Mouse (Mus musculus): ENCODE measurements around the gene Kdm2b. TPM values are rescaled to one million over a fixed set of nuclear protein-coding genes. Genes with fewer than 3 reads are reported as not detected.

The Kdm2b gene
- polyA plus RNA-seq (2012; rRNA removed), result 27.5 and 29.4 TPM in 2 replicates

- Histone ChIP-seq H3K4me3 (replicated peaks; ENCODE audit: insufficient read depth, low read depth, low read length) (peak within 1 kb of the TSS; percentile 99), H3K27ac (ENCODE audit: insufficient read depth, low read length) (peak within 1 kb of the TSS; percentile 73), H3K4me1 (ENCODE audit: control insufficient read depth, insufficient read depth, low read length) (peaks cover 11% of the 10 kb centered on the region), H3K27me3 (ENCODE audit: control insufficient read depth, insufficient read depth, low read length) (no peaks in the 10 kb centered on the region)
- peak; percentile 56 to 57 for DNase-seq
- 4% methylated on average over 15 of the region's 15 CpGs for WGBS
- no peak for TF ChIP-seq POLR2A (IDR thresholded peaks at IDR 0.05; ENCODE audit: borderline replicate concordance, insufficient read depth, low read length)
- no peak for TF ChIP-seq CTCF (IDR thresholded peaks at IDR 0.05; ENCODE audit: borderline replicate concordance, insufficient read depth, low read depth, low read length)
Measured at GRCm38 (mm10) chr5:122989551-122990330, at the start of gene Kdm2b. Gene Kdm2b, minus strand, starts transcription at chr5:122989823.

- peak in 1 of 2 experiments; percentile 25 for DNase-seq
- H3K4me1 ChIP-seq (ENCODE audit: control insufficient read depth, insufficient read depth, low read length), result peaks cover 4% of the 10 kb centered on the region
- H3K27me3 ChIP-seq (ENCODE audit: control insufficient read depth, insufficient read depth, low read length), result no peaks in the 10 kb centered on the region
- H3K4me3 ChIP-seq (replicated peaks; ENCODE audit: insufficient read depth, low read depth, low read length), result peak overlapping the region; percentile 13
- TF ChIP-seq CTCF (IDR thresholded peaks at IDR 0.05; ENCODE audit: borderline replicate concordance, insufficient read depth, low read depth, low read length) (no peak), POLR2A (IDR thresholded peaks at IDR 0.05; ENCODE audit: borderline replicate concordance, insufficient read depth, low read length) (no peak)
- no peak overlapping the region for H3K27ac ChIP-seq (ENCODE audit: insufficient read depth, low read length)
- 13% methylated on average over 25 of the region's 25 CpGs for WGBS
Measured at GRCm38 (mm10) chr5:123039120-123039752, 49.6 kb upstream of the Kdm2b start.

- 79% methylated on average over 5 of the region's 5 CpGs for WGBS
- Histone ChIP-seq H3K4me1 (ENCODE audit: control insufficient read depth, insufficient read depth, low read length) (peaks cover 4% of the 10 kb centered on the region), H3K27me3 (ENCODE audit: control insufficient read depth, insufficient read depth, low read length) (no peaks in the 10 kb centered on the region), H3K27ac (ENCODE audit: insufficient read depth, low read length) (no peak overlapping the region), H3K4me3 (replicated peaks; ENCODE audit: insufficient read depth, low read depth, low read length) (no peak overlapping the region)
- TF ChIP-seq POLR2A (IDR thresholded peaks at IDR 0.05; ENCODE audit: borderline replicate concordance, insufficient read depth, low read length), result no peak
- no peak for TF ChIP-seq CTCF (IDR thresholded peaks at IDR 0.05; ENCODE audit: borderline replicate concordance, insufficient read depth, low read depth, low read length)
- no peak for DNase-seq
Measured at GRCm38 (mm10) chr5:123038115-123038514, 48.5 kb upstream of the Kdm2b start.

GRCm38 (mm10) chr5:123035564-123035963 lies 45.9 kb upstream of the Kdm2b start:
- WGBS, result 15% methylated on average over 6 of the region's 6 CpGs
- peak; percentile 33 to 35 for DNase-seq
- no peaks in the 10 kb centered on the region for H3K27me3 ChIP-seq (ENCODE audit: control insufficient read depth, insufficient read depth, low read length)
- H3K27ac ChIP-seq (ENCODE audit: insufficient read depth, low read length), result no peak overlapping the region
- H3K4me3 ChIP-seq (replicated peaks; ENCODE audit: insufficient read depth, low read depth, low read length), result no peak overlapping the region
- TF ChIP-seq CTCF (IDR thresholded peaks at IDR 0.05; ENCODE audit: borderline replicate concordance, insufficient read depth, low read depth, low read length), result no peak
- TF ChIP-seq POLR2A (IDR thresholded peaks at IDR 0.05; ENCODE audit: borderline replicate concordance, insufficient read depth, low read length), result no peak
- peaks cover 4% of the 10 kb centered on the region for H3K4me1 ChIP-seq (ENCODE audit: control insufficient read depth, insufficient read depth, low read length)

GRCm38 (mm10) chr5:123035089-123035488 lies 45.5 kb upstream of the Kdm2b start:
- H3K27ac ChIP-seq (ENCODE audit: insufficient read depth, low read length), result no peak overlapping the region
- H3K27me3 ChIP-seq (ENCODE audit: control insufficient read depth, insufficient read depth, low read length), result no peaks in the 10 kb centered on the region
- no peak for DNase-seq
- 89% methylated on average over 4 of the region's 4 CpGs for WGBS
- no peak overlapping the region for H3K4me3 ChIP-seq (replicated peaks; ENCODE audit: insufficient read depth, low read depth, low read length)
- H3K4me1 ChIP-seq (ENCODE audit: control insufficient read depth, insufficient read depth, low read length), result peaks cover 4% of the 10 kb centered on the region
- TF ChIP-seq CTCF (IDR thresholded peaks at IDR 0.05; ENCODE audit: borderline replicate concordance, insufficient read depth, low read depth, low read length) (no peak), POLR2A (IDR thresholded peaks at IDR 0.05; ENCODE audit: borderline replicate concordance, insufficient read depth, low read length) (no peak)

- H3K4me3 ChIP-seq (replicated peaks; ENCODE audit: insufficient read depth, low read depth, low read length), result no peak overlapping the region
- 80% methylated on average over 7 of the region's 7 CpGs for WGBS
- TF ChIP-seq CTCF (IDR thresholded peaks at IDR 0.05; ENCODE audit: borderline replicate concordance, insufficient read depth, low read depth, low read length) (no peak), POLR2A (IDR thresholded peaks at IDR 0.05; ENCODE audit: borderline replicate concordance, insufficient read depth, low read length) (no peak)
- no peak for DNase-seq
- H3K27ac ChIP-seq (ENCODE audit: insufficient read depth, low read length), result no peak overlapping the region
- no peaks in the 10 kb centered on the region for H3K27me3 ChIP-seq (ENCODE audit: control insufficient read depth, insufficient read depth, low read length)
- peaks cover 4% of the 10 kb centered on the region for H3K4me1 ChIP-seq (ENCODE audit: control insufficient read depth, insufficient read depth, low read length)
Measured at GRCm38 (mm10) chr5:123033646-123034160, 44.1 kb upstream of the Kdm2b start.

- 90% methylated on average over 3 of the region's 3 CpGs for WGBS
- peaks cover 6% of the 10 kb centered on the region for H3K4me1 ChIP-seq (ENCODE audit: control insufficient read depth, insufficient read depth, low read length)
- H3K27me3 ChIP-seq (ENCODE audit: control insufficient read depth, insufficient read depth, low read length), result no peaks in the 10 kb centered on the region
- no peak overlapping the region for H3K27ac ChIP-seq (ENCODE audit: insufficient read depth, low read length)
- no peak overlapping the region for H3K4me3 ChIP-seq (replicated peaks; ENCODE audit: insufficient read depth, low read depth, low read length)
- no peak for TF ChIP-seq POLR2A (IDR thresholded peaks at IDR 0.05; ENCODE audit: borderline replicate concordance, insufficient read depth, low read length)
- no peak for TF ChIP-seq CTCF (IDR thresholded peaks at IDR 0.05; ENCODE audit: borderline replicate concordance, insufficient read depth, low read depth, low read length)
- no peak for DNase-seq
Measured at GRCm38 (mm10) chr5:123031312-123031711, 41.7 kb upstream of the Kdm2b start.
